Mouse (Mus musculus) spleen, adult 12 weeks (tissue): ENCODE data around the gene Susd2.

Source experiments
- DNase-seq: peaks from one replicate; pipeline ENCODE4 v3.0.0; 2022; ENCODE audit warnings: low spot score

The Susd2 gene

DNA sequence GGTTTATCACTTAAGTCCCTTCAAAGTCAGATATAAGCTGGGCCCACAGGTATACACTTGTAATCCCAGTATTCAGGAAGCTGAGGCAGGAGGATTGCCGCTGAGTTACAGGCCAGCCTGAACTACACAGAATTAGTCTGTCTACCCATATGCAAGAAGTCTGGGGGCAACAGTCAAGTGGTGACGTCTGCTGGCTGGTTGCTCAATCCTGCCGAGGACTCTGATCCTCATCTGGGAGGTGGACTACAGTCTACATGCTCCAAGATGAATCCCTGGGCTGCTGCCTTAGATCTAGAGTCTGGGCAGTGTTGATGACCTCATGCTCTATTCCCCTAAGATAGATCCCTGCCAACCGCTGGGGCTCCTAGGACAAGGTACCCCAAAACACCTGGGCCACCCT, 10.2 kb upstream of the Susd2 start:
- no peak for DNase-seq

GRCm38 (mm10) chr10:75651381-75652068, 7.7 kb upstream of the Susd2 start:
- DNase-seq: no peak

DNA sequence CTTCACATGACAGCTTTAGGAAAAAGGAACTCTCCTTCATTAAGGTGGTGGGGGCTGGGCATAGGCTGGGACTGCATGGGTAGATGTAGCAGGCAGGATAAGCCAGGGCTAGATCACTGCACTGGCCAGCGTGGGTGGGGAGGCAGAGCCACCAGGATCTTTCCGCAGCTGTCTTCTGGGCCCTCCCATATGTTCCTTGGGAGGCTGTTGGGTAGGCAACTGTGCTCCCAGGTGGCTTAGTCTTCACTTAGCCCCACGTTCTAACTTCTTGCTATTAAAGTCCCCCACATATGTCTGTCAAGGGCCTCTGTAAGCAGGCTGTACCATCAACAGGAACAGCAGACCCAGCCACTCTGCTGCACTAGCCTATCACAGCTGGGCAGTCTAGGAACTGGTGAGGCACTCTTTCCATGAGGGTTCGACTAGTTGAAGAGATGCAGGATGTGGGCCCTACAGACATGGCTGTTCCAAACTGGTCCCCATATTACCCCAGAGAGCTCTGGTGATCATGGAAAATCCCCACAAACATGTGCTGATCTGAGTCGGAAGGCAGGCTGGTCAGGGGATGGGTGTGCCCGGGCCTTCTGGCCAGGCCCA, 6.6 kb upstream of the Susd2 start:
- DNase-seq: no peak

- DNase-seq: no peak
These were observed 5.7 kb upstream of the Susd2 start for GRCm38 (mm10) chr10:75649406-75649995.

DNA sequence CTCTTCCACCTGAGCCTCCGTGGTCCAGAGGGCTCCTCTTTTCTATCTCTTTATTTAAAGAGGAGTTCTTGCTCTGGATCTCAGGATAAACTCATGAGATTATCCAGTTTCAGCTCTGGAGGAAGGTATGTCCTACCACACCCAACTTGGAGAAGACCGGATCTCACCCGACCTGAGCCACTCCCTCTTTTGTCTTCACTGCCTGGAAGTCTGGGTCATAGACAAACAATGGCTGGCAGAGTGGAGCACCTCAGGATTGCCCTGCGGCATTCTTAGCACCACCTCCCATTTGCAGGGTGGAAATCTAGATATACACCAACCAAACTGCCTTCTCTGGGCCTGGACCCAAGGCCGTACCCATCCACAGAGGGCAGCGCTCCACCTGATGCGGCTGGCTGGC, 5.2 kb upstream of the Susd2 start:
- DNase-seq: no peak

- no peak for DNase-seq
These were observed 4.3 kb upstream of the Susd2 start for GRCm38 (mm10) chr10:75648091-75648490.

DNA sequence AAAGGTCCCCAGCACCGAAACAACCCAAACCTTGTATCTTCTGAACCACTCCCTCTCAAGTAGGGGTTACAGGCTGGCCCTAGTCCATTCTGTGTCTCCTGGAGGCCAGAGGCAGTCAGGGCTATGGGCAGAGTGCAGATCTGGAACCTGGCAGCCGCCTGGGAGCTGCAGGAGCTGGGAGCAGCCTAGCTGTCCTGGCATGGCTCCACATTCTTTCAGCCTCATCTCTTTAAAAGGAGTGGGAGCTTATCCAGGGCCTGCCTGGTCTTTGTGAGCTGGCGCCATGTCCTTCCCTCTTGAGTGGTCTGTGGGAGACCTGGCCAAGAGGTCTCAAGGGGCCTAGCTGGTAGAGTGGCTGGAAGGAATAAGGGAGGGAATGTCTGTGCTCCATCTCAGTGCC, 3.6 kb upstream of the Susd2 start:
- no peak for DNase-seq

- DNase-seq: no peak
These were observed 2.6 kb upstream of the Susd2 start for GRCm38 (mm10) chr10:75646406-75646805.

DNA sequence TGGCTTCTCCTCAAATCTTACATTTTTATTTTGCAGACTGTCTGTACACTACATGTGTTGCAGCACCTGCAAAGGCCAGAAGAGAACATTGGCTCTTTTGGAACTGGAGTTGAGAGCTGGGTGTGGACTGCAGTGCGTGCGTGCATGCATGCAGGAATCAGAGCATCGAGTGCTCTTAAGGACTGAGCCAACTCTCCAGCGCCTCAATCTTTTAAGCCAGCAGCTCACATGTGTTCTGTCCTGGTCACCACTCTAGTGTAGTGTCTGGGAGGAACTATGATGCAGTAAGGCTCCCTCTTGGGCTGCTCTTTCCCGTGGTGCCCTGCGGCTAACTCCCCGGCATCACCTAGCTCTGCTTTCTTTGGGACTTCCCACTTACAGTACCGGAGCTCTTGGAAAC, 1.8 kb upstream of the Susd2 start:
- DNase-seq: no peak

DNA sequence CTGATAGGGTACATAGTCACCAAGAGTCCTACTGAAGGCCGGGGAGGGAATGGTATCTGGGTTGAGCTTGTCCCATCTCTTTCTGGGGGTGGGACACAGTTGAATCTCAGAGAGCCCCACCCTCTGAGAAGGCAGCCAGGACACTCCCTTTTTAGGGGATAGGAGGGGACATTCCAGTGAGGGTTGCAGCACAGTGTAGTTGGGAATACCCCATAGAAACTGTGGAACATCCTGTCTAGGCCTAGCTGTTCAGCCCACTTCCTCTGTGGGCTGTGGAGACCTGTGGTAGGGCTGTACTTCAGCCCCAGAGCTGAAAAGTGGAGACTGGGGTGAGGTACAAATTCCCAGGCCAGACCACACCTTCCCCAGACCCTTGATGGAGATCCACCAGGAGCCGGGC, 917 bp downstream of the Susd2 start:
- DNase-seq: no peak

- no peak for DNase-seq
These were observed 1.4 kb downstream of the Susd2 start for GRCm38 (mm10) chr10:75642436-75642835.

GRCm38 (mm10) chr10:75641721-75642222, 2.0 kb downstream of the Susd2 start:
- no peak for DNase-seq

DNA sequence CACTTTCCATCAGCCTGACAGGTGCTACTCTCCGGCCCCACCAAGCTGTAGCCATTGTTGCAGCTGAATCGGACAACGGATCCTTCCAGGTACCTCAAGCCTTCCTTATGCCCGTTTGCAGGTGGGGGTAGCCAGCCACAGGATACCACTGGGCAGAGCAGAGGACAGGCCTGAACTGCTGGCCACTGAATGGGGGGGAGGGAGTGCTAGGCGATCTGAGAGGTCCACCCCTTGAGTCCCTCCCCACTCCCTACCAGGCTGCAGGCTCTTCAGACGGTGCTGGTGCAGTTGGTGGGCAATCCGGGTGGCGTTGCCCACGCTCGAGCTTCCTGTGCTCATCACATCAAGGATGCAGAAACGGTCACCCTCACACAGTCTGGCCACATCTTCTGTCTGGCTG, 6.1 kb downstream of the Susd2 start:
- DNase-seq: no peak

DNA sequence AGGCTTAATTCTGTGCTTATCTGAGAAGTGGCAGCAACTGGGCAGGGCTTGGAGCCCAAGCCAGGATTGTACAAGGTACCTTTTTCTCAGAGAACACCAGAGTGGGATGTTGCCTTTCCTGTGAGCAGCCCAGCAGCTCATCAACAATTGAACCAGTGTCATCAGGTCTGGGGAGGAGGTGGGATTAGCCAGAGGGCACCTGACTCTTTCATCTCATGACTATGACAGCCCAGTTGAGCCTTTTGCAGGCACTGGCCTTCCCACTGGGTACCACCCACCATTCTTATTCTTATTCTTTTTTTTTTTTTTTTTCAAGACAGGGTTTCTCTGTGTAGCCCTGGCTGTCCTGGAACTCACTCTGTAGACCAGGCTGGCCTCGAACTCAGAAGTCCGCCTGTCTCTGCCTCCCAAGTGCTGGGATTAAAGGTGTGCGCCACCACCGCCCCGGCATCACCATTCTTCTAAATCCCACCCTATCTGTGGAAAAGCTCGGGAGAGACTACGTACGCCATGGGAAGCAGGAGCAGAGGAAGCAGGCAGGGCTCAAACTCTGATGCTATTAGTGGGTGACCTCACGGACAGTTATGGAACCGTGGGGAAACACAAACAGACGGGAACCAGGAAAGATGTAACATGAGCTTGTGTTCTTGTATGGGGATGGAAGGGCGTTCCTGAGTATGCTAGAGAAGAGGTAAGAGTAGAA, 7.6 kb downstream of the Susd2 start:
- no peak for DNase-seq

- peak; percentile 80 for DNase-seq
These were observed 8.1 kb downstream of the Susd2 start for GRCm38 (mm10) chr10:75635693-75636055.

GRCm38 (mm10) chr10:75635019-75635692, 8.7 kb downstream of the Susd2 start:
- no peak for DNase-seq

- no peak for DNase-seq
These were observed 9.2 kb downstream of the Susd2 start for GRCm38 (mm10) chr10:75634610-75635009.

DNA sequence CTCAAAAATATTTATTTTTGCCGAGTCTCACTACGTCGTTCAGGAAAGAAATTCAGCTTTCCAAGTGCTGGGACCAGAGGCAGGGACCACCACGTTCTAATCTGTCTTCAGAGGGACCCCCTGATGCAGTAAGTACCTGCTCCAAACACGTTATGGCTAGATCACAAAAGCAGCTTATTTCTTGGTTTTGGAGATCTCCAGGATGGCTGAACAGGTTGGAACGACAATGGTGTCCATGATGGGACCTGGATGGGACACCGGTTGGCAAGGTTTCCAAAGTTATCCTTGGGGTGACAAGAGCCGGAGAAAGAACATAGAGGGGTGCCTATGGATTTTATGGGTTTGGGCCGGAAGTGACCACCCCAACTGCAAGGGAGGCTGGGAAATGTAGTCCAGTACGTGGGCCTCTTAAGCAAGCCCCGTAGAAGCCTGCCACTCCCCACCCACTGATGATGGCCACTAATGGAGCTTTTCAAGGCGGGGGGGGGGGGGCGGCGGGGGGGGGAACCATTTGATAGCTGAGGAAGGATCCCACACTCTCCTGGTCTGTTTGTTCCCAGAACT, 10.2 kb downstream of the Susd2 start:
- DNase-seq: no peak

- DNase-seq: no peak
These were observed 10.8 kb downstream of the Susd2 start for GRCm38 (mm10) chr10:75633048-75633447.

- no peak for DNase-seq
These were observed 11.2 kb downstream of the Susd2 start for GRCm38 (mm10) chr10:75632633-75633032.

GRCm38 (mm10) chr10:75627490-75627889, 16.3 kb downstream of the Susd2 start:
- no peak for DNase-seq

DNA sequence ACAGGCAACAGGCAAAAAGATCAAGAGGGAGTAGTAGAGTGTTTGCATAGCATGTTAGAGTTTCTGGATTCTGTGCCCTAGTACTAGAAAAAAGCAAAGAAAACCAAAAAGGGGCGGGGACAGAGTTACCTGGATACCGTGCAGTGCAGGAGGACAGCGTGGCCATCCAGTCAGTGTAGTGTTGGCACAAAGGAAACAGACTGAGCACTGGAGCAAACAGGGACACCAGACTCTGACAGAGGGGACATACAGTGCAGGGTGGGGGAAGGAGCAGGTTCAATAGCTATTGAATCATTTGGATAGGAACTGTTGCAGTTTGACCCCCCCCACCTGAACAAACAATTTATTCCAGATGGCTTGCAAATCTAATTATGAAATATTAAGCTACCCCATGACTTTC, 16.8 kb downstream of the Susd2 start:
- DNase-seq: no peak
